Mouse (Mus musculus): ENCODE measurements around the gene Xcl1.
"Not testable (repeated sequence)": the region's sequence is repeated elsewhere in the genome, so short reads cannot be mapped to it uniquely, and the experiment has no call there.

Xcl1 gene

DNA sequence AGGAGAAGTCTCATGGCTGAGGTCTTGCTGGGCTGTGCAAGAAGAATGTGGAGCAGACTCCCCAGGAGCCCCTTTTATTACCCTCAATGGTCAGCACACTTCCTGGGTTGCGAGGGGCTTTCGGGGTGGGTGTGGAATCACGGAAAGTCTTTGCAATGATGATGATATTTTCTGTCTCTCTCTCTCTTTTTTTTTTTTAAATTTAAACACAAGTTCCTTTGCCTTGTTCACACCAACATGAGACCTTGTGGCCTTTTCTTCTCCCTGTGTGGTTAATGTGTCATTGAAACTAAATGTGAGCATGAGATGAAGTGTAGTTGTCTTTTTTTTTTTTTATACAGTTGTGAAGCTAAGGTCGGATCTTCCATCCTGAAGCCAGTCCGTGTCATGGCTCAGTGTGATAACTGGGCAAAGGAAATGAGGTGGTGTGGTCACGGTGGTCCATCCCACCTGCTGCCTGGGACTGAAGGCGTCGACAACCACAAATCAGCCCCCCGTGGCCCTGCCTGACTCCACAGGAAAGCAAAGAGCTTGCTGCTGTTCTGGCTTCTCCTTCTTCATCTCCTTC is at the start of gene Xcl1:
TSS of gene Xcl1 (minus strand) at position 51 of the 568 bp plus-strand sequence.
- no peak for DNase-seq (ENCODE audit: low spot score in 2 of 2)

- DNase-seq (ENCODE audit: low spot score in 2 of 2), result not testable (repeated sequence)
Measured at GRCm38 (mm10) chr1:164984681-164985080, 49.4 kb upstream of the Xcl1 start.

DNA sequence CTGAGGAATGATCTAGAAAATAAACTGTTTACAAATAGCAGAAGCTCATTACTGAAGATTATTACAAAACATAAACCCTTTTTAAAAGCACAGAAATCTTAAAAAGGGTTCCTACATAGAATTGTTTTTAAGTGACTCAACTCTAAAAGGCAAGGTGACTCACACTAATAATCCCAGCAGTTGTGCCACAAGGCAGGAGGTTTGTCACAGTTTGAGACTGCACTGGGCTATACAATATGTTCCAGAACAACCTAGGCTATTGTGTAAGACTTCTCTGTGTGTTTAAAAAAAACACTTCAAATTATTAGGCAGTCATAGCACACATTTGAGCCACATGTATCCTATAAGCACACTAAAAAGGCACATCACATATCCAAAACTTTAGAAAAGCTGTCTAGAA is 42.0 kb upstream of the Xcl1 start:
- DNase-seq (ENCODE audit: low spot score in 2 of 2), result no peak

DNA sequence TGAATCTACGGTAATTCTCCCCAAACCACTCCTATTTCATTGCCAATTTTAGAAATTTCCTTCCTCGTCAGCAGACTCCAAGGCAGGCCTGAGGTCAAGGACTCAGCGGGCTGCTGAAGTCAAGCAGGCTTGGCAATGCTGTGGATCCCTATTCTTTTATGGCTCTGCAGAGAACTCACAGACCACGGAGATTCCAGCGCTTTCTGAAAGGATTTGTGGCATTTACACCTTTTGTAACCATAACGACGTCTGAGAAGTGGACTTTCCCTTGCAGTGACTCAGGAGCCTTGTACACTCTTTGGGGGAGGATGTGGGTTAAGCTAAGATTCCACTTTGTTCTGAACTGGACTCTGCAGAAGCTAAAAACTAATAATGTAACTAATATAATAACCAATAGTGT is 40.4 kb upstream of the Xcl1 start:
- no peak for DNase-seq (ENCODE audit: low spot score in 2 of 2)

- DNase-seq (ENCODE audit: low spot score in 2 of 2), result no peak
Measured at GRCm38 (mm10) chr1:164975276-164975675, 39.9 kb upstream of the Xcl1 start.

DNA sequence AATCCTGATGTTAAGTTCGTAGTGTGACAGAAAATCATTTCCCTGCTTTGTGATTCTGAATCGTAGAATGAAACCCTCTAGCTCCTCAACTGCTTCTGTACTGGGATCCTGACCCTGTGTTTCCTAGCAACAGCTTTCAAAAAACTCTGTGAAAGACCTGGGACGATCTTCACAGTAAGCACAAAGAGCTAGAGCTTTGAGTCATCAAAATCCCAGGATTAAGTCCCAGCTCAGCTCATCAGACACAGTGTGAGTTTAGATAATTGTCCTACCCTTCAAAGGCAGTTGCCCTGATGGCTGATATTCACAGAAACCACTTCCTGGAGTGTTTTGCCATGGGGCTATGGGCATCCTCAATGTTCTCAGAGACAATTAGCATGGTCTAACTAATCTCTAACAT is 38.5 kb upstream of the Xcl1 start:
- DNase-seq (ENCODE audit: low spot score in 2 of 2), result no peak

DNA sequence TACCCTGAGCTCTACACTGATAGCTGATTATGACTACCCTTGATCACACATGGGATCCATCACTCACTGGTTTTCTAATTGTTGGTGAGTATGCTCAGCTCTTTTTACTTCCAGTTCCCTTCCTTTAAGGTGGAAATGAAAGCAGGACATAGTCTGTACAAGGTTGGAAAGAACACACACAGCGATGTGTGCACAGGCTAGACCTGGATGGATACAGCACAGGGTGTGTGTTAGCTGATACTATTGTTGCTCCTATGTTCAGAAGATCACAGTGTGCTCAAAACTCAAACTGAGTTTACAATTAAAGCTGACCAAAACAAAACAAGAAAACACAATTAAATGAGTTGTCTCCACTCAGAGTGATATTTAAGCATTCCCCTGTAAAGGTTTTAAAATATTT is 38.0 kb upstream of the Xcl1 start:
- no peak for DNase-seq (ENCODE audit: low spot score in 2 of 2)

DNA sequence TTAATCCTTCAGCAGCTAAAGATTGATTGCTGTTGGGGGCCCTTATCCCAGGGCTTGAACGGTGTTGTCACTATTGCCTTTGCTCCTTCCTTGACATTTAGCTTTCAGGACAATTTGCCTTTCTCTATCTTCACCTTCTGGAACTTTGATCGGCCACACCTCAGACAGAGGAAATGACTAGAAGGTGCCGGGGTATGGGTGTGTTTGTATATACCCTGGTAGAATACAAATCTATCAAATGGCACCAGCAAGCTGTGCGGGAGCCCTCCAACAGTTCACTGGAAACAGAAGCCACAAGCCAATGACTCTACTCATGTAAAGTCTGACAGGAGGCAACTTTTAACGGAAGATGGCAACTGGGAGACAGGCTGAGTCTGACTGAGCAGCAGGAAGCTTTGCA is 37.4 kb upstream of the Xcl1 start:
- no peak for DNase-seq (ENCODE audit: low spot score in 2 of 2)

DNA sequence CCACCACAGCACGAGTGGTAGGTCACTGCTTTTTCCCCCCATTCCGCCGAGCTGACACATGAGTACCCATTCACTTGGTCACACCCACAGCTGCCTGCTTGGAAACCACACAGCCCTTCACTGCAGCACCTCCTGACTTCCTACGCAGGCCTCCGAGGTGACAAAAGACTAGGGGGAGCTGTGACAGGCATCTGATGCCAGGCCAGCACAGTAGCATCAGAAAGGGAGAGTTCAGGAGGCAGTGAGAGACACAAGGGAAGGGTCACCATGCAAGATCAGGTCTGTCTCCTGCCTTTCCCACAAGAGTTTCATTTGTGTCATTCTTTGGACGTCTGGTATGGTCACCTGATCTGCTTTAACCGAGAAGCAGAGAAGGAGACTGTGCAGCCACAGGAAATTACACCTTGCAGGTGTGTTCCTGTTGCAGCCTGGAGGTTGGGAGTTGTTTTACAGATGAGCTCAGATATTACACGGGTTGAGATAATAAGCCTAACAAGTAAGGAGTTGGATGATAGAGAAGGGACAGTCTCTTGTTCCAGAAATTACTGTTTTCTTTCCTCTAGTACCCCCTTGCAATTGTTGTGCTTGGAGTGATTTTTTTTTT is 30.9 kb upstream of the Xcl1 start:
- DNase-seq (ENCODE audit: low spot score in 2 of 2), result no peak

GRCm38 (mm10) chr1:164960610-164961009 is 25.3 kb upstream of the Xcl1 start:
- no peak for DNase-seq (ENCODE audit: low spot score in 2 of 2)

DNA sequence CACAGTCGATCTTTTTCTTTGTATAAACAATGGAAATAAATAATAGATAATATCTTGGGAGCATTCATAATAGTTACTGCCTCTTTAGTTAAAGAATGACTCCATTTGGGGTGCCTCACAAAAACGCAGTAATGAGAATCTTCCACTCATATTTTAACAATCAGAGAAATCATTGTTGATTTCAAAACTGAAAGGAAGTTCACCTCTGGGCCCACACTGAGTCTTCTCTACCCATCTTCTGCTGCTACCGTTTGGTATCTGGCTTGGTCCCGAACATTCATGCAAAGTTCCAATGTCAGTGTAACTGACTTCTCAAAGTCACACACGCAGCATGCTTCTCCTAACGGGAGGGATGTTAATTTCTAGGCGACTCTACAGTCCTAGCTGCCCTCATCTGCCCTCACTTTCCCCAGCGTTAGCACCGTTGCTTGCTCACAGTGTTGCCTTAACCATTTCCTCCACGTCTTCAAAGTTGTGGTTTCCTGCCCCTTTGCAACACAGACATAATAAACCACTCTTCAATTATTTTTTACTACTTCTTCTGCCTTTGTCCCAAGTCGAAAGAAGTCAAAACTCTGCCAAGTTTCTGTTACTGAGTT is 24.6 kb upstream of the Xcl1 start:
- peak in 1 of 2 experiments; percentile 63 for DNase-seq (ENCODE audit: low spot score in 2 of 2)

GRCm38 (mm10) chr1:164959160-164959559 is 23.8 kb upstream of the Xcl1 start:
- no peak for DNase-seq (ENCODE audit: low spot score in 2 of 2)

GRCm38 (mm10) chr1:164957974-164958373 is 22.6 kb upstream of the Xcl1 start:
- DNase-seq (ENCODE audit: low spot score in 2 of 2), result no peak

- DNase-seq (ENCODE audit: low spot score in 2 of 2), result no peak
Measured at GRCm38 (mm10) chr1:164956725-164957399, 21.5 kb upstream of the Xcl1 start.

GRCm38 (mm10) chr1:164955452-164956196 is 20.3 kb upstream of the Xcl1 start:
- no peak for DNase-seq (ENCODE audit: low spot score in 2 of 2)

DNA sequence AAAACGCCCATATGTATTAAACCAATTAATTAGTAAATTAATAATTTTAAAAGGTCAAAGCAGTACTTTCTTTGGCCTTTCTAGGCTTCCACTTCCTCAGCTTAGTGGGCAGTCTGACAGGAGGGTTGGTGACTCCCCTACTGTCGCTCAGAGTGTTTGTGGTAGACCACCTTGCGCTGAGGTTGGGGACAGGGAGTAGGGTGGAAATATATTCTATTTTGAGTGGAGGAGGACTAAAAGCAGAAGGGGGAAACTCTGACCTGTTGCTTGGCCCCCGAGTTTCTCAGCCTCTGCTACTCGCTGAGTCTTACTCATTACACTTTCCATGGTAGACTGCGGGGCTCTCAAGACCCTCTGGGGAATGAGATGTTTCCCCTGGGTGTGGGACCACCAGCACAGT is 18.2 kb upstream of the Xcl1 start:
- DNase-seq (ENCODE audit: low spot score in 2 of 2), result no peak

GRCm38 (mm10) chr1:164936060-164936459 is 733 bp upstream of the Xcl1 start:
- no peak for DNase-seq (ENCODE audit: low spot score in 2 of 2)

DNA sequence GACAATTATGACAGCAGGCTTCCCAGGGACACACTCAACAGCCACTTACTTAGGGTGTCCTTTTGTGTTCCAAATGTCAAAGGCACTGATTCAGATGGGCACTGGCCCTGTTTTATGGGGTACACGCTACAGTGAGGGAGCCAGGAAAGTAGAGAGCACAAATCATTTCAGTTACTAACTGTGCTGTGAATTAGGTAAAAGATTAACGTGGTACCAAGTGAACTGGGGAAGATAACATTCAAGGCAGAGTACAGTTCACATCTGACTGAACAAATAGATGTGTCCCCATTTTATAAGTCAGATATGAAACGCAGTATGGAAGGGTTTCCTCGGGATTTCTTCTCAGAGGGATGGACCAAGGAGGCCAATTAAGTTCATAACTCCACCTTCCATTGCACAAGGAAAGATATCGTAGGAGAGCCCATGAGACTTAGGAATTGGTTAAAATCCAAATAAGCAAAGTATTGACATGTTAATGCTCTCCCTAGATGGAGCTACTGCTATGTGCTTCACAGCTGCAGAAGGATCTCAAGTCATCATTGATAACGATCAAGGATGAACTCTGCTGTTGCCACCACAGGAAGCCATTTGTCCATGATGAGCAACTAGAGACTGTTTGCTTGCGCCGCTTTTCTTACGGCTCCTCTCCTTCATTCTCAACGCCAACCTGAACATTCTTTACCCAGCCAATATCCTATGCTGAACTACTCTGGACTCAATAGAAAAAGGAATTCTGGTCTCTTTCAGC is 1.7 kb downstream of the Xcl1 start:
- no peak for DNase-seq (ENCODE audit: low spot score in 2 of 2)

GRCm38 (mm10) chr1:164931135-164931534 is 4.2 kb downstream of the Xcl1 start:
- DNase-seq (ENCODE audit: low spot score in 2 of 2), result no peak

DNA sequence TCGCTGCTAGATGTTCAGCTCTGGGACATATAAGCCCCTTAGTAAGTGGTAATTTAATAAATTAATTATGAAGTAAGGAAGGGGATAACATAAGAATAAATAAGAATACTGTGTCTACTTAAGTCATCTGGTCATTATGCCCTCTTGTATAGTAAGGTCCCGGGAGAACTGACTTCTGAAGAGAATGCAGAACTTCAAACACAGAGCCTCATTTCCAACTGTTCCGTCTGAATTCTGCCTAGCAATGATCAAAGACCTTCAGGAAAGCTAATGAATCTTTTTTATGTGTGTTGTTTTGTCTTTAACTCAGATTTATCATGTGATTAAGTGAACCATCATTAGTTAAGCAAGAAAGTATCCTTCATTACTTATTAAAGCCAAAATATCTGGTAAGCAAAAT is 5.3 kb downstream of the Xcl1 start:
- no peak for DNase-seq (ENCODE audit: low spot score in 2 of 2)

- DNase-seq (ENCODE audit: low spot score in 2 of 2), result no peak
Measured at GRCm38 (mm10) chr1:164926534-164927160, 8.7 kb downstream of the Xcl1 start.
